Mouse (Mus musculus): ENCODE results near the gene Lgals3bp.

GRCm38 (mm10) chr11:118413055-118413454, 11.2 kb upstream of the Lgals3bp start:
- no peak for TF ChIP-seq CTCF (IDR thresholded peaks at IDR 0.05; ENCODE audit: low read depth)
- no peak for TF ChIP-seq EP300 (IDR thresholded peaks at IDR 0.05; ENCODE audit: low read depth)
